Mouse (Mus musculus): ENCODE results near the gene Zbtb5.

- TF ChIP-seq CTCF (IDR thresholded peaks at IDR 0.05; ENCODE audit: insufficient read depth, low read depth, low read length) (no peak), POLR2A (IDR thresholded peaks at IDR 0.05; ENCODE audit: insufficient read depth, low read depth, low read length) (no peak)
Observed at GRCm38 (mm10) chr4:45036048-45036447, 23.8 kb upstream of the Zbtb5 start.
